Mouse (Mus musculus) left cerebral cortex, postnatal 25 days (tissue): ENCODE measurements around the gene Gpc2. TPM values are rescaled to one million over a fixed set of nuclear protein-coding genes. Genes with fewer than 3 reads are reported as not detected.
A peak's percentile ranks its signal among the peaks of the same experiment; 100 is the strongest.

Experiments
- DNase-seq, 2 experiments: peaks; one replicate each; pipeline ENCODE4 v3.0.0; 2022; ENCODE audit warnings: low spot score in 2 of 2, mixed read lengths in 1 of 2
- intact Hi-C: fragments of 180-260 bp; cut with DNase I; formaldehyde crosslinking; loops from one replicate; pipeline ENCODE4 v1.15.1; 2025
- total RNA-seq, 2 experiments: library from RNA; stranded (reverse); gene quantifications; 2 replicates each; pipeline ENCODE4 v1.2.3; 2021

Gpc2 gene
- total RNA-seq, 2 experiments from 2014 or later, result 1.3 to 2.1 TPM

- peak; percentile 90 to 95 for DNase-seq
- intact Hi-C loops, result no loop called here
Observed at GRCm38 (mm10) chr5:138263260-138264206, 16.3 kb downstream of the Gpc2 start, which contains the start of gene BC037034. TSS of gene BC037034 (minus strand) at chr5:138264033.

GRCm38 (mm10) chr5:138262582-138263240 lies 17.1 kb downstream of the Gpc2 start:
- intact Hi-C loops, result no loop called here
- DNase-seq, result no peak

- intact Hi-C loops, result no loop called here
- no peak for DNase-seq
Observed at GRCm38 (mm10) chr5:138262001-138262400, 17.8 kb downstream of the Gpc2 start.

GRCm38 (mm10) chr5:138260834-138261233 lies 19.0 kb downstream of the Gpc2 start:
- DNase-seq, result no peak

GRCm38 (mm10) chr5:138260051-138260450 lies 19.8 kb downstream of the Gpc2 start:
- intact Hi-C loops, result no loop called here
- no peak for DNase-seq

More at GRCm38 (mm10) chr5:138260834-138261233, 19.0 kb downstream of the Gpc2 start:
- intact Hi-C loops, result no loop called here

GRCm38 (mm10) chr5:138258993-138259392 lies 20.8 kb downstream of the Gpc2 start:
- no peak for DNase-seq
- intact Hi-C loops, result loop anchor here (5.0 kb wide), 1 partner anchor 183 kb away; the partner anchor contains the start of gene Zfp157

- intact Hi-C loops, result loop anchor here (5.0 kb wide), 1 partner anchor 184 kb away; the partner anchor contains the start of gene Zfp157
- DNase-seq, result no peak
Observed at GRCm38 (mm10) chr5:138258542-138258941, 21.3 kb downstream of the Gpc2 start.

GRCm38 (mm10) chr5:138258078-138258477 lies 21.7 kb downstream of the Gpc2 start:
- DNase-seq, result no peak
- intact Hi-C loops, result loop anchor here (5.0 kb wide), 1 partner anchor 184 kb away; the partner anchor contains the start of gene Zfp157

GRCm38 (mm10) chr5:138257585-138257978 lies 22.2 kb downstream of the Gpc2 start:
- intact Hi-C loops, result loop anchor here (5.0 kb wide), 1 partner anchor 185 kb away; the partner anchor contains the start of gene Zfp157
- DNase-seq, result no peak

- no peak for DNase-seq
- intact Hi-C loops, result loop anchor here (5.0 kb wide), 1 partner anchor 185 kb away; the partner anchor contains the start of gene Zfp157
Observed at GRCm38 (mm10) chr5:138256966-138257584, 22.7 kb downstream of the Gpc2 start.

- intact Hi-C loops, result loop anchor here (5.0 kb wide), 1 partner anchor 186 kb away; the partner anchor contains the start of gene Zfp157
- DNase-seq, result no peak
Observed at GRCm38 (mm10) chr5:138256094-138256467, 23.7 kb downstream of the Gpc2 start.

GRCm38 (mm10) chr5:138255353-138256093 lies 24.3 kb downstream of the Gpc2 start, which contains the start of gene Lamtor4:
TSS of gene Lamtor4 (plus strand) at chr5:138255482.
- intact Hi-C loops, result loop anchor here (5.0 kb wide), 1 partner anchor 187 kb away; the partner anchor contains the start of gene Zfp157
- DNase-seq, result peak; percentile 97 to 99

- intact Hi-C loops, result no loop called here
- no peak for DNase-seq
Observed at GRCm38 (mm10) chr5:138253061-138253460, 26.7 kb downstream of the Gpc2 start.

GRCm38 (mm10) chr5:138251144-138251543 lies 28.7 kb downstream of the Gpc2 start:
- no peak for DNase-seq
- intact Hi-C loops, result loop anchor here (1.0 kb wide), 1 partner anchor 50 kb away; no protein-coding TSS in a partner anchor

GRCm38 (mm10) chr5:138241511-138241910 lies 38.3 kb downstream of the Gpc2 start:
- DNase-seq, result no peak
- intact Hi-C loops, result no loop called here

- intact Hi-C loops, result no loop called here
- no peak for DNase-seq
Observed at GRCm38 (mm10) chr5:138234224-138234623, 45.6 kb downstream of the Gpc2 start.

GRCm38 (mm10) chr5:138233778-138234177 lies 46.0 kb downstream of the Gpc2 start:
- intact Hi-C loops, result no loop called here
- DNase-seq, result no peak

GRCm38 (mm10) chr5:138229511-138229910 lies 50.3 kb downstream of the Gpc2 start:
- intact Hi-C loops, result no loop called here

GRCm38 (mm10) chr5:138228026-138228425 lies 51.8 kb downstream of the Gpc2 start:
- intact Hi-C loops, result no loop called here
- no peak for DNase-seq

More at GRCm38 (mm10) chr5:138229511-138229910, 50.3 kb downstream of the Gpc2 start:
- no peak for DNase-seq
